Mouse (Mus musculus) forebrain, embryonic 11.5 days (tissue): ENCODE data around the gene Anp32b. TPM values are rescaled to one million over a fixed set of nuclear protein-coding genes. Genes with fewer than 3 reads are reported as not detected.

Experiments used
- ATAC-seq: fragments of 200-750 bp; cut with Nextera tagmentation; replicated peaks from 2 replicates; pipeline ENCODE4 v1.8.0; 2017; ENCODE audit warnings: moderate TSS enrichment; ENCODE audit not compliant: low FRiP score
- DNase-seq: peaks from one replicate; pipeline ENCODE4 v3.0.0-alpha.2; 2017; ENCODE audit warnings: low spot score
- H3K27ac ChIP-seq: fragments of 300-500 bp; sonication (generic); 2 replicates; pipeline ENCODE4 v1.5.1; 2014; ENCODE audit warnings: low read depth, low read length
- H3K27me3 ChIP-seq: fragments of 300-500 bp; sonication (generic); 2 replicates; pipeline ENCODE4 v1.6.1; 2014; ENCODE audit warnings: mild to moderate bottlenecking, low read length, mixed read lengths; ENCODE audit not compliant: control insufficient read depth, insufficient read depth
- H3K36me3 ChIP-seq: fragments of 300-500 bp; sonication (generic); 2 replicates; pipeline ENCODE4 v1.6.1; 2014; ENCODE audit warnings: mild to moderate bottlenecking, low read length, moderate library complexity, mixed read lengths; ENCODE audit not compliant: control insufficient read depth, insufficient read depth
- H3K4me1 ChIP-seq: fragments of 300-500 bp; sonication (generic); replicated peaks from 2 replicates; pipeline ENCODE4 v1.6.1; 2014; ENCODE audit warnings: low read length, mixed read lengths; ENCODE audit not compliant: control insufficient read depth, insufficient read depth
- H3K4me2 ChIP-seq: fragments of 300-500 bp; sonication (generic); 2 replicates; pipeline ENCODE4 v1.6.1; 2014; ENCODE audit warnings: low read depth, mild to moderate bottlenecking, low read length, moderate library complexity, mixed read lengths; ENCODE audit not compliant: severe bottlenecking
- H3K4me3 ChIP-seq: fragments of 300-500 bp; sonication (generic); 2 replicates; pipeline ENCODE4 v1.5.1; 2014; ENCODE audit warnings: low read depth, low read length
- H3K9ac ChIP-seq: fragments of 300-500 bp; sonication (generic); 2 replicates; pipeline ENCODE4 v1.6.1; 2014; ENCODE audit warnings: low read length
- H3K9me3 ChIP-seq: fragments of 300-500 bp; sonication (generic); 2 replicates; pipeline ENCODE4 v1.6.1; 2016; ENCODE audit warnings: low read length, mixed read lengths; ENCODE audit not compliant: control insufficient read depth
- WGBS: fragments of 180-500 bp; shearing (Covaris S2); extraction: QIAGEN DNeasy Blood & Tissue Kit; methylation state at CpG from one replicate; pipeline ENCODE4 v1.1.7; 2014; 5-methylcytosine and 5-hydroxymethylcytosine counted together
- polyA plus RNA-seq: library from polyadenylated mRNA; unstranded; fragments of >200 nt; fragmentation: Nextera tagmentation; extraction: Ambion mirVana; gene quantifications from 2 replicates; pipeline ENCODE4 v1.2.1, GENCODE M21; 2014

Anp32b gene
- polyA plus RNA-seq, 1 experiment from 2014 or later, result 324 TPM

DNA sequence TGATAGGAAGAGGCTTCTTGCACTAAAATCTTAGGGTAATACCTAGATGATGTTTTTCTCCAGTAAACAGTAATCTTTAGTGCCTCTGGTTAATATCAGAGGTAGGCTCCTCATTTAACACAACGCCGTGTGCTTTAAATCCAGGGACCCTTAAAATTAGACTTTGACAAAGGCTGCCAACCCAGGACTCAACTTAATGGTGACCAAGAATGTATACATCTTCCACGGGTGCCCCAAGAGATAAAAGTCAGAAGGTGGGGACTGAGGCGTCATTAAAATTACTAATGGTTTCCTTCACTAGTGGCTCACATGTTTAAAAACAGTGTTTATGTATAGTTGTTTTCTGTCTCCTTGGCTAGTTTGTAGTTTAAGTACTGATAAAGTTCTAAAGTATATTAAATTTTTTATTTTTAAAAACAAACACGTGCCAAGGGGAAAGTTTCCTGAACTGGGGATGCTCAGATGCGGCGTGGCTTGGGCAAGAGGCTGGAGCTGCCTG, 633 bp upstream of the Anp32b start:
- peak overlapping the region; percentile 98 for H3K27ac ChIP-seq
- ATAC-seq (no peak), DNase-seq (no peak)
- no peaks in the 10 kb centered on the region for H3K36me3 ChIP-seq
- peaks cover 11% of the 10 kb centered on the region for H3K4me1 ChIP-seq
- H3K9me3 ChIP-seq, result no peaks in the 10 kb centered on the region
- peak overlapping the region; percentile 96 for H3K4me3 ChIP-seq
- peak overlapping the region; percentile 84 for H3K4me2 ChIP-seq
- no peaks in the 10 kb centered on the region for H3K27me3 ChIP-seq
- WGBS, result 33% methylated on average over 7 of the region's 7 CpGs
- H3K9ac ChIP-seq, result peak overlapping the region; percentile 100

DNA sequence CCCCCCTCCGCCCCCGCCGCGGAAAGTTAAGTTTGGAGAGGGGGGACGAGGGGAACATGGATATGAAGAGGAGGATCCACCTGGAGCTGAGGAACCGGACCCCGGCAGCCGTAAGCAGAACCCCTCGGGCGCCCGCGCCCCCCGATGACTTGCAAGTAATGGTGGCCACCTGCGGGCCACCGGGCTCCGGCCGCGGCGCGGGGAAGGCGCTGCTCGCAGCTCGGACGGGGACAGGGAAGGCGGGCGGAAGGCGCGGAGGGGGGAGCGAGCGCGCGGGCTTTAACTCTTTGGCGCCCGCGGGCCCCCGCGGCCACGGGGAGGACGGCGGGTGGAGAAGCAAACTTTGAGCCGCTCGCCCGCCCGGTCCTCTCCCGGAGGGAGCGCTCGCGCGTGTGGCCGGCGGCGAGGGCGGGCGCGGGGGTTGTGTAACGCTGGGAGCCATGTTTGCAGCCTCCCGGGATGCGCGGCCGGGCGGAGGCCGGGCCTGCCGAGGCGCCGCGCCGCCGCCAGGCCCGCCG, 597 bp downstream of the Anp32b start:
- H3K9me3 ChIP-seq, result no peaks in the 10 kb centered on the region
- peak overlapping the region; percentile 100 for H3K9ac ChIP-seq
- ATAC-seq (peak; percentile 33), DNase-seq (no peak)
- peak overlapping the region; percentile 98 for H3K27ac ChIP-seq
- no peaks in the 10 kb centered on the region; the same call in 1 of the 2 replicates for H3K36me3 ChIP-seq
- H3K4me2 ChIP-seq, result peak overlapping the region; percentile 84; the same call in 1 of the 2 replicates
- 1% methylated on average over 54 of the region's 70 CpGs for WGBS
- peaks cover 14% of the 10 kb centered on the region for H3K4me1 ChIP-seq
- H3K27me3 ChIP-seq, result no peaks in the 10 kb centered on the region
- peak overlapping the region; percentile 96 for H3K4me3 ChIP-seq

DNA sequence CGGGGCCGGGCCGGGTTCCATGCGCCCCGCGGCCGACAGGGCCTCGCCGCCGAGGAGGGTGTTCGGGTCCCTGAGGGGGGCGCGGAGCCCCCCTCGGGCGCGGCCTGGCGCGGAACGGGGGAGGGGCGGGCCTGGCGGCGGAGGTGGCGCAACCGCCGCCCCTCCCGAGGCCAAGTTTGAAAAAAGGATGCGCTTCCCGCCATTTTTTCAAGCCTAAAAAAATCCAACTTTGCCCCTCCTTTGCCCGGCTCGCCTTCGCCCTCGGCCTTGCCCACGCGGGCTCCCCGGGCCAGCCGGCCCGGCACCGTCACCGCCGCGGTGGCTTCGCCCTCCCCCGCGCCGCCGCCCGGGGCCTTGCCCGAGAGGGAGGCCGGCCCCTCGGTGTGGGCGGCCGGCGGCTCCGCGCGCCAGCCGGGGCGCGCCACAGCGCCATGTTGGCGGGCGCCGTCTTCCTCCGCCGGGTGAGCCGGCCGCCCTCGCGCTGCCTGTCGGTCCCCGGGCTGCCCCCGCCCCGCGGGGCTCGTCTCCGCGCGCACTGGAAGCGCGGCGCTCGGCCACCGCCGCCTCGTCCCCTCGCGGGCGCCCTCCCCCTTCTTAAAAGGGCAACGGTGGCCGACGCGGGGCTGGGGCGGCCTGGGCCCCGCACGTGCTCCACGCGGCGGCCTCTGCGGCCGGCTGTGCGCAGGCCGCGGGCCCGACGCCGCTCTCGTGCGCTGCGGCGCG, 1.2 kb downstream of the Anp32b start:
- Histone ChIP-seq H3K9ac (peak overlapping the region; percentile 100), H3K4me3 (peak overlapping the region; percentile 96), H3K36me3 (no peaks in the 10 kb centered on the region; the same call in 1 of the 2 replicates), H3K9me3 (no peaks in the 10 kb centered on the region), H3K27ac (peak overlapping the region; percentile 98), H3K4me2 (peak overlapping the region; percentile 84), H3K27me3 (no peaks in the 10 kb centered on the region), H3K4me1 (peaks cover 14% of the 10 kb centered on the region)
- ATAC-seq, result peak; percentile 52
- under 1% methylated on average over 87 of the region's 111 CpGs for WGBS
- DNase-seq, result peak; percentile 86

DNA sequence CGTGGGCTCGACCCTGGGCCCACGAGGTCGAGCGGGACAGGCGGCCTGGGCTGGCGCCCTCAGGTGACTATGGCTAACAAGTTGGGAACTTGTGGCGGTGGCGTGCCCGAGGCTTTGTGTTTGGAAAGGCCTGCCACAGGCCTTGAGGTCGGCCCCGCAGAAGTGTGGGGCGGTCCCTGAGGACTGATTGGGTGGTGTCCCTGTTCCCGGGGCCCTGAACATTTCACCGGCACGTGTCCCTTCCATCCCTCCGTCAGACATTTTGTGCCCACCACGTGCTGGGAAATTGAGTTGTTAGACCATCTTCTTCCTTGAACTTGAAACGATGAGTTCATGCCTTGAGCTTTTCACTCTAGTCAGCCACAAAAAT, 1.8 kb downstream of the Anp32b start:
- Histone ChIP-seq H3K4me3 (peak overlapping the region; percentile 96), H3K9ac (peak overlapping the region; percentile 100), H3K36me3 (no peaks in the 10 kb centered on the region; the same call in 1 of the 2 replicates), H3K4me1 (peaks cover 14% of the 10 kb centered on the region), H3K27ac (peak overlapping the region; percentile 98), H3K27me3 (no peaks in the 10 kb centered on the region), H3K4me2 (peak overlapping the region; percentile 84), H3K9me3 (no peaks in the 10 kb centered on the region)
- WGBS, result under 1% methylated on average over 19 of the region's 19 CpGs
- peak; percentile 88 for DNase-seq
- ATAC-seq, result peak; percentile 19

DNA sequence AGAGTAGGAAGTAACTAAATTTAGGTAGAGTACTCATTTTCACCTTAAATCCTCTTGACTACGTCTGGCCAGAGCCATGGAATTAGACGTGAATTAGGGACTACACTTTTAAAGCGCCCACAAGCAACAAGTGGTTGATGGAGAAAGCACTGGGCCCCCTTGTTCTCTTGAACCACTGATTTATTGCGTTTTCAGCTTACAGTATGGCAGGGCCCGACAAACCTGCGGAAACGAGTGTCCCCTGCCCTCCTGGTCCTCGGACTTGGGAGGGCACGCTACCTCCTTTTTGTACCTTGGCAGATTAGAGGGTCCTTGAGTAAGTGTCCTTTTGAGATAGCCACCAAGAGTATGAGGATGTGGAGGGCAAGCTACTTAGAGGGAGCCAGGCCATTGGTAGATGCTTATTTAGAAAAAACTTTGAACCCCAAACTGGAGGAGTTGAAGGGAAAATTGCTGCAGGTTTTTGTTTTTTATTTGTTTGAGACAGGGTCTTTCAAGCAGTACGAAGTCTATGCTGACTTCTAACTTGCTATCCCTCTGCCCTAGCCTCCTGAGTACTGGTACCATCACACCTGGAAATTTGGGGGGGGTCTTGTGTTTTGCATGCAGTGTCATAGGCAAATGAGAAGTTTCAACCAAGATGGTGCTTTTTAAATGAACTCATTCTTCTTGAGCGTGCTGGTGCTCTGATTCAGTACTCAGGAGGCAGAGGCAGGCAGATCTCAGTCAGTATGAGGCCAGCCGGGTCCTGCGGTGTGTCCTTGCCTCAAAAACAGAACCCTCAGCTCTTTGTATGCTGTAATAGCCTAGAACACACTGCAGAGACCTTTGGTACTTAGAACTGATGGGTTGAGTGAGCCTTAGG, 2.4 kb downstream of the Anp32b start:
- H3K27me3 ChIP-seq, result no peaks in the 10 kb centered on the region
- peak overlapping the region; percentile 98; the same call in 1 of the 2 replicates for H3K27ac ChIP-seq
- no peaks in the 10 kb centered on the region for H3K9me3 ChIP-seq
- H3K9ac ChIP-seq, result peak overlapping the region; percentile 100
- no peaks in the 10 kb centered on the region; the same call in 1 of the 2 replicates for H3K36me3 ChIP-seq
- 40% methylated on average over 13 of the region's 13 CpGs for WGBS
- H3K4me3 ChIP-seq, result peak overlapping the region; percentile 96
- DNase-seq (peak; percentile 60), ATAC-seq (no peak)
- peak overlapping the region; percentile 84 for H3K4me2 ChIP-seq
- H3K4me1 ChIP-seq, result peaks cover 14% of the 10 kb centered on the region

DNA sequence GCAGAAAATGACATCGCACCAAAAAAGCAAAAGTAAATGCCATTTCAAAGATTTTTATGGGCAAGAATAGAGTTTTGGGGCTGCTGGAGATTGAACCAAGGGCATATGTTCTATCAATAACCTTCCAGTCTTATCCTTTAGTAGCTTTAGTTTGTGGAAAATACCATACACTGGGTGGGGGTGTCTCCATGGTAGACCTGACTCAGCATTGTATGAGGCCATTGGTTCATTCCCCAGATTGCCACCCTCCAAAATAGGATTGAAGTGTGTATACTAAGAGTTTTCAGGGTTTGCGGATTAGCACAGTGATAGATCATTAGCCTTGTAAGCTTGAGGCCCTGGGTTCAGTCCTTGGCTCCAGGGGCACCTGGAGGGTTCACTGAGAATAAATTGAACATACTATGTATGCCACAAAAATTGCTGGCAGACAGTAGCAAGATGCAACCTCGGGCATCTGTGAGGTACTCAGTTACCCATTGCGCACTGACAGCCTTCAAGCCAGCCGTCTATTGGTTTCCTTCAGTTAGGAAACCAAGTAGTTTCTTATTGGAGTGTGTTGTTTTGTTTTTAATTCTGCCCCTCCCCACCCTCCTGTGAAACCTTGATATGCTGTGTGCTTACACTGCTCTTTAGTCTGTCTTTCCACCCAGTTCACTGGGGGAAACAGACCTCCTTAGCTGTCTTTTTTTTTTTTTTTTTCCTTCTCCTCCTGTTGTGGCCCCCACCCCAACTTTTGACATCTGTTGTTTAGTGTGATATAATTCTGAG, 3.6 kb downstream of the Anp32b start:
- Histone ChIP-seq H3K27ac (no peak overlapping the region), H3K9me3 (no peaks in the 10 kb centered on the region), H3K27me3 (no peaks in the 10 kb centered on the region), H3K36me3 (no peaks in the 10 kb centered on the region; the same call in 1 of the 2 replicates), H3K4me1 (peaks cover 14% of the 10 kb centered on the region), H3K4me3 (no peak overlapping the region), H3K9ac (no peak overlapping the region), H3K4me2 (peak overlapping the region; percentile 84)
- DNase-seq (no peak), ATAC-seq (no peak)
- 75% methylated on average over 5 of the region's 5 CpGs for WGBS

DNA sequence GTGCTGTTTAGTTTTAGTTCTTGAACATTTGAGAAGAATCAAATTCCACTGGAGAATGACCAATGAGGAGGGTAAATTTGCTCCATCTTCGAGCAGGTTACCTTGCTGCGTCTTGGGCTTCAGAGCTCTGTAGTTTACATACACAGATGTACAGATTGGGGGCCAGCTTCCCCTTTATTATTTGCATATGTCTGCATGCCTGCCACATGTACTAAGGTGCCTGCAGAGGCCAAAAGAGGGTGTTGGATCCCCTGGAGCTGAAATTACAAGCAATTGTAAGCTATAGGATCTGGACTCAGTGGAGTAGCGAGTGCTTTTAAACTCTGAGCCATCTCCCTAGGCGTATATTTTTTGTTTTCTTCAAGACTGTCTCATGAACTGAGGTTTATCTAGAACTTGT, 6.1 kb downstream of the Anp32b start:
- Histone ChIP-seq H3K27me3 (no peaks in the 10 kb centered on the region), H3K27ac (no peak overlapping the region), H3K36me3 (peaks cover 6% of the 10 kb centered on the region; the same call in 1 of the 2 replicates), H3K9ac (no peak overlapping the region), H3K9me3 (no peaks in the 10 kb centered on the region), H3K4me3 (no peak overlapping the region), H3K4me2 (no peak overlapping the region), H3K4me1 (peaks cover 12% of the 10 kb centered on the region)
- no peak for DNase-seq
- WGBS, result 89% methylated on average over 4 of the region's 4 CpGs
- ATAC-seq, result no peak

DNA sequence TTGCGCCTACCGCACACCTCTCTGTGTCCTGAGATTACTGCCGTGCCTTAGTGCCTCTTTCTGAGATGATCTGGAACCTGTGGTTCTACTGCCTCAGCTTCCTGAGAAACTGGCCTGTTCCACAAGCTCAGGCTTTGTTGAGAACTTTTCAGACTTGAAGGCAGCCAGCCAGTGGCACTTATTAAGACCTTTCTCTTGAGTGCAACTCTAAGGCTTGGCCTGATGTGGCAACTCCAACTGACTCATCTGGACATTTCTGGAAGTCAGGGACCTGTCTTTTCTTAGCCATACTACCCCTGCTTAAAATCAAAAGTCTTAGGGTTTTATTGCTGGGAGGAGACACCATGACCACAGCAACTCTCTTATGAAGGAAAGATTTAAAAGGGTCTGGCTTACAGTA, 6.5 kb downstream of the Anp32b start:
- no peak overlapping the region for H3K4me2 ChIP-seq
- DNase-seq (no peak), ATAC-seq (no peak)
- no peaks in the 10 kb centered on the region for H3K9me3 ChIP-seq
- H3K4me1 ChIP-seq, result peaks cover 12% of the 10 kb centered on the region
- no peak overlapping the region for H3K9ac ChIP-seq
- no peak overlapping the region for H3K4me3 ChIP-seq
- no peaks in the 10 kb centered on the region for H3K27me3 ChIP-seq
- H3K27ac ChIP-seq, result no peak overlapping the region
- 97% methylated on average over 3 of the region's 3 CpGs for WGBS
- H3K36me3 ChIP-seq, result peaks cover 8% of the 10 kb centered on the region; the same call in 1 of the 2 replicates
